9 mouse cellular contexts compared by ENCODE assay signal in the genomic region with DNA sequence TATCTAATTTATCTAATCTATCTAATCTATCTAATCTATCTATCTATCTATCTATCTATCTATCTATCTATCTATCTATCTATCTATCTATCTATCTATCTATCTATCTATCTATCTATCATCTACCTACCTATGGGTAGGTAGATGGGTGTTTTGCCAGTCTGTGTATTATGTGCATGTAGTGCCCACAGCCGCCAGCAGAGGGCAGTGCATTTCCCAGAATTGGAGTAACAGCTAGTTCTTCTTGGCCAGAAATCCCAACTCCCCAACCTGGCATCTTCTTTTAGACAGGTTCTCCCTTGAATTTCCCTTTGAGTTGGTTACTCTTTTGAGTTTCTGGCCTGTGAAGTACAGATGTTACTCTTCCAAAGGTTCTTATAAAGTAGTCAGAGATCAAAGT.
DNase-seq lines count a peak whose midpoint lies in the region; ATAC-seq and TF ChIP-seq lines count a peak whose summit lies in the region.
"Had no signal": no experiment of that assay in that cellular context is flagged by ENCODE, and none has a peak within 500 bp of the region (broad histone marks: within the 10 kb centered on the region; RNA-seq: fewer than 3 reads in every experiment).

No protein-coding gene starts in this region.

- H3K4me1 ChIP-seq in heart, embryonic 11.5 days (ENCODE audit: control insufficient read depth, insufficient read depth, low read length): no peaks in the 10 kb centered on the region
- no peaks in the 10 kb centered on the region for H3K4me1 ChIP-seq in G1E (ENCODE audit: insufficient read depth, low read depth, low read length)
- H3K4me1 ChIP-seq in thymus, adult 2 months (replicated peaks; ENCODE audit: control insufficient read depth, insufficient read depth, low read length): no peaks in the 10 kb centered on the region

- no peaks in the 10 kb centered on the region for H3K9me3 ChIP-seq in heart, embryonic 11.5 days (replicated peaks; ENCODE audit: control insufficient read depth, low read length)
- no peaks in the 10 kb centered on the region for H3K9me3 ChIP-seq in G1E (replicated peaks)

- no peak overlapping the region for H3K4me3 ChIP-seq in heart, embryonic 11.5 days (ENCODE audit: low read depth, low read length)
- no peak overlapping the region for H3K4me3 ChIP-seq in G1E (ENCODE audit: low read depth, low read length)
- no peak overlapping the region for H3K4me3 ChIP-seq in left cerebral cortex, adult 2 months
- no peak overlapping the region for H3K4me3 ChIP-seq in thymus, adult 2 months (ENCODE audit: control insufficient read depth, insufficient read depth, low read length)
- H3K4me3 ChIP-seq: erythroblast, embryonic 14.5 days had no signal

- H3K36me3 ChIP-seq in heart, embryonic 11.5 days (ENCODE audit: control insufficient read depth, insufficient read depth, low read length): no peaks in the 10 kb centered on the region
- H3K36me3 ChIP-seq in G1E (replicated peaks): peaks cover 60% of the 10 kb centered on the region
- H3K36me3 ChIP-seq in thymus, adult 2 months (ENCODE audit: control insufficient read depth, insufficient read depth, low read length): no peaks in the 10 kb centered on the region

- intact Hi-C loops in gastrocnemius, postnatal 36 days (cut with DNase I): no loop called here
- intact Hi-C loops in left cerebral cortex, adult 2 months (cut with DNase I): loop anchor here (5.0 kb wide), 1 partner anchor 1022 kb away; no protein-coding TSS in a partner anchor

- 0% methylated on average over 1 of the region's 1 CpGs for whole genome bisulfite sequencing in heart, embryonic 11.5 days (ENCODE audit: insufficient replicate concordance)
- WGBS in thymus, adult 2 months: 0% methylated on average over 1 of the region's 1 CpGs

- no peaks in the 10 kb centered on the region for H3K27me3 ChIP-seq in heart, embryonic 11.5 days (ENCODE audit: control insufficient read depth, insufficient read depth, low read length)
- H3K27me3 ChIP-seq in G1E (ENCODE audit: insufficient read depth, low read length): no peaks in the 10 kb centered on the region
- H3K27me3 ChIP-seq in thymus, adult 2 months (ENCODE audit: control insufficient read depth, insufficient read depth, low read length): no peaks in the 10 kb centered on the region

- H3K9ac ChIP-seq in heart, embryonic 11.5 days (ENCODE audit: low read depth, low read length): no peak overlapping the region

- no peak overlapping the region for H3K27ac ChIP-seq in heart, embryonic 11.5 days (ENCODE audit: low read depth, low read length)
- no peak overlapping the region for H3K27ac ChIP-seq in left cerebral cortex, adult 2 months
- H3K27ac ChIP-seq in thymus, adult 2 months (ENCODE audit: control insufficient read depth, insufficient read depth, low read length): no peak overlapping the region

- no peak for TF ChIP-seq POLR2A in thymus, adult 2 months (IDR thresholded peaks at IDR 0.05; ENCODE audit: control insufficient read depth, extremely low read depth, insufficient read depth, low read length, poor library complexity)

- H3K4me2 ChIP-seq in heart, embryonic 11.5 days: no peak overlapping the region

- no peak for ATAC-seq in heart, embryonic 11.5 days (replicated peaks; ENCODE audit: insufficient number of reproducible peaks, low FRiP score, low TSS enrichment)
- ATAC-seq in G1E (ENCODE audit: extremely low read depth, insufficient number of reproducible peaks, low FRiP score, poor library complexity, severe bottlenecking): no peak

- peak; percentile 19 for DNase-seq in heart, adult 8-10 months (ENCODE audit: low spot score)
- peak; percentile 17 for DNase-seq in G1E (ENCODE audit: low spot score)
- peak; percentile 35 for DNase-seq in cerebellum, adult 8-10 months
- peak; percentile 53 to 61 for DNase-seq in gastrocnemius, postnatal 36 days
- DNase-seq in left cerebral cortex, adult 2 months (ENCODE audit: extremely low spot score in 1 of 2, low spot score in 2 of 2): peak; percentile 35 to 63
- DNase-seq in natural killer cell, adult 2 months (ENCODE audit: low spot score in 2 of 2): peak; percentile 20 to 52
- DNase-seq in thymus, adult 2 months: peak; percentile 71

- TF ChIP-seq CTCF in G1E (IDR thresholded peaks at IDR 0.05; ENCODE audit: low read depth, low read length): peak; percentile 55; the same call in 1 of the 2 replicates
- peak; percentile 73 for TF ChIP-seq CTCF in left cerebral cortex, adult 2 months (IDR thresholded peaks at IDR 0.05)
- no peak for TF ChIP-seq CTCF in thymus, adult 2 months (IDR thresholded peaks at IDR 0.05; ENCODE audit: borderline replicate concordance, control insufficient read depth, extremely low read depth, insufficient read depth, low read length, poor library complexity)

Comparison
In these comparisons a context has a peak if more than half of its experiments do, and no peak if none do; other contexts are left out.
1. DNase-seq: peak in every context shown above with its lines; median percentile 71 in thymus, adult 2 months; 57 in gastrocnemius, postnatal 36 days; 49 in left cerebral cortex, adult 2 months; 36 in natural killer cell, adult 2 months; 35 in cerebellum, adult 8-10 months; 19 in heart, adult 8-10 months; 17 in G1E.